Mouse (Mus musculus): Measurements from ENCODE around the gene Pirb.

DNA sequence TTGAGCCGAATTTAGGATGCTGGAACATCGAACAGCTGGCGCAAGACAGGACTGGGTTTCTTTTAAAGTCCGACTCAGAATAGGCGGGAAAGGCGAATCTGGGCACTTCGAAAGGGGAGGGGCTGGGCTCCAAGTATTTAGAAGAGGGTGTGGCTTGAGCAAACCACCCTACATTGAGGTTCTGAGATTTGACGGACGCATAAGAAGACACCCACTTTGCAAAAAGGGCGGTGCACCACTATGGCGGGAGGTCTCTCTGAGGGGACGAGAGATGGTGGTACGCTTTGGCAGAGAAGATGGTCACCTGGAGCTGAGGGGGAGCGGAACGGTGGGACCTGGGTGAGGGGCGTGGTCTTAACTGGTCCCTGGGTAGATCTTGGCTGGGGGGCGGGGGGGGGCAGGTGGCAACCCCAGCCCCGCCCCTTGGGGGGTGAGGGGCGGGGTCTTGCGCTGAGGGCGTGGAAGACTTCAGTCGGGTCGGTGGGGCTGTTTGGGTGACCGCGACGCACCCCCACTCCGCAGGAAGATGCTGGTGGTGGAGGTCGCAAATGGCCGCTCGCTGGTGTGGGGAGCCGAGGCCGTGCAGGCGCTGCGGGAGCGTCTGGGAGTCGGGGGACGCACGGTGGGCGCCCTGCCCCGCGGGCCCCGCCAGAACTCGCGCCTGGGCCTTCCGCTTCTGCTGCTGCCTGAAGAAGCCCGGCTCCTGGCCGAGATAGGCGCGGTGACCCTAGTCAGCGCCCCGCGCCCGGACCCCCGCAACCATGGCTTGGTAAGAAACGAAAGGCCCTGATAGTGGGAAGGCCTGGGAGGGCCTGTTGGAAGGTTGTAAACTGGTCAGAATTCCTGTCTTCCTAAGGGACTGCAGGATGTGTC is 25.9 kb downstream of the Pirb start:
- no peak for TF ChIP-seq CTCF (IDR thresholded peaks at IDR 0.05; ENCODE audit: borderline replicate concordance, insufficient read depth, low read depth, low read length)
- TF ChIP-seq POLR2A (IDR thresholded peaks at IDR 0.05; ENCODE audit: borderline replicate concordance, insufficient read depth, low read length), result no peak
